Mouse (Mus musculus) kidney, adult 8-10 months (tissue): ENCODE results near the gene Hcar1.

Experiments
- DNase-seq, 2 experiments: peaks; one replicate each; pipeline ENCODE4 v3.0.0; 2022

The Hcar1 gene

GRCm38 (mm10) chr5:123862374-123863350, 17.2 kb downstream of the Hcar1 start:
- no peak for DNase-seq

- DNase-seq = no peak
Measured at GRCm38 (mm10) chr5:123858798-123859197, 21.0 kb downstream of the Hcar1 start.

- DNase-seq = no peak
Measured at GRCm38 (mm10) chr5:123854511-123854910, 25.3 kb downstream of the Hcar1 start.

- peak in 1 of 2 experiments; percentile 30 for DNase-seq
Measured at GRCm38 (mm10) chr5:123853877-123854504, 25.8 kb downstream of the Hcar1 start.

GRCm38 (mm10) chr5:123851398-123851797, 28.4 kb downstream of the Hcar1 start:
- peak; percentile 21 to 26 for DNase-seq

DNA sequence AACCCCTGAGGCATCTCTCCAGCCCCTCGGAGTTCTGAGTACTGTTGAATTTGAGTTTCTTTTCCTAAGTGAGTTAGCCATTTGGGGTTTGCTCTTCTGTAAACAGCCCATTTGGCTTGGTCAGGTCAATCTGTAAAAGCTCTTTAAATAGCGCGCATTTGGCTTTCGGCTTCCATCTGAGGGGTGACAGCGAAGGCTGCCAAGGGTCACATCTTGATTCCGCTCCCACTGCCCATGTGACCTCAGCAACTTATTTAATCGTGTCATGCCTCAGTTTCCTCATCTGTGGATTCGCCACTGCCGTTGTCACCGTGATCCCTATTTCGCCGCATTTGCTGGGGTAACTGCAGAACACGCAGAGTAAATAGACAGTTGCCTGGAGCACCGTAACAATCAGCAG, 35.5 kb downstream of the Hcar1 start:
- DNase-seq = no peak

GRCm38 (mm10) chr5:123843816-123844215, 36.0 kb downstream of the Hcar1 start:
- no peak for DNase-seq

- no peak for DNase-seq
Measured at GRCm38 (mm10) chr5:123842935-123843282, 36.9 kb downstream of the Hcar1 start.

GRCm38 (mm10) chr5:123842221-123842934, 37.4 kb downstream of the Hcar1 start:
- no peak for DNase-seq

DNA sequence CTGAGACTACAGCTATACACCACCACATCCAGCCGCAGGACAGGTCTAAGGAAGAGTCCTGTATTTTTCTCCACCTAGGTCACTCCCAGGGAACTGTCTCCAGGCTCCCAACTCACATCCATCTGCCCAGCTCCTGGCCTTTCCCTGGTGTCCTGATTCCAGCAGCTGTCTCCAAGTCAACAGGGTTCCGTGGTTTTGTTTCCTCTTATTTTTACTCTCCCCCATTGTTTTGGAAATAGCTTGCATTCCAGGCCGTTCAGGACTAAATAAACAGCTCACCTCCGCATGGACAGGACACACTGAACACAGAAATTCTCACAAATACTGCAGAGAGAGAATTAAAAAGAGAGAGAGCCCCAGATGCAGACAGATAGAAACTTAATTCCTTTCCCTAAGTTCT, 42.4 kb downstream of the Hcar1 start:
- no peak for DNase-seq

- peak; percentile 21 to 30 for DNase-seq
Measured at GRCm38 (mm10) chr5:123834836-123835235, 45.0 kb downstream of the Hcar1 start.

GRCm38 (mm10) chr5:123832309-123832708, 47.5 kb downstream of the Hcar1 start:
- no peak for DNase-seq

GRCm38 (mm10) chr5:123827659-123828091, 52.1 kb downstream of the Hcar1 start:
- peak; percentile 57 to 58 for DNase-seq
